Mouse (Mus musculus) stomach, embryonic 14.5 days (tissue): ENCODE data around the gene Tecpr2. TPM values are rescaled to one million over a fixed set of nuclear protein-coding genes. Genes with fewer than 3 reads are reported as not detected.

Source experiments
- ATAC-seq: fragments of 200-750 bp; cut with Nextera tagmentation; 2 replicates; pipeline ENCODE4 v1.8.0; 2017; ENCODE audit warnings: low read depth, moderate TSS enrichment; ENCODE audit not compliant: insufficient number of reproducible peaks, insufficient read depth, low FRiP score
- H3K27ac ChIP-seq: fragments of 300-500 bp; sonication (generic); 2 replicates; pipeline ENCODE4 v1.5.1; 2014; ENCODE audit warnings: mild to moderate bottlenecking, low read length, moderate library complexity, mixed read lengths
- H3K27me3 ChIP-seq: fragments of 300-500 bp; sonication (generic); 2 replicates; pipeline ENCODE4 v1.6.1; 2014; ENCODE audit warnings: low read length, control low read depth, mixed read lengths; ENCODE audit not compliant: control insufficient read depth, insufficient read depth
- H3K36me3 ChIP-seq: fragments of 300-500 bp; sonication (generic); 2 replicates; pipeline ENCODE4 v1.6.1; 2014; ENCODE audit warnings: mild to moderate bottlenecking, control low read depth, low read length, moderate library complexity, mixed read lengths; ENCODE audit not compliant: control insufficient read depth, insufficient read depth
- H3K4me1 ChIP-seq: fragments of 300-500 bp; sonication (generic); 2 replicates; pipeline ENCODE4 v1.6.1; 2014; ENCODE audit warnings: low read length, control low read depth, mixed read lengths; ENCODE audit not compliant: control insufficient read depth, insufficient read depth
- H3K4me2 ChIP-seq: fragments of 300-500 bp; sonication (generic); replicated peaks from 2 replicates; pipeline ENCODE4 v1.6.1; 2014; ENCODE audit warnings: low read depth, low read length, control low read depth
- H3K4me3 ChIP-seq: fragments of 300-500 bp; sonication (generic); 2 replicates; pipeline ENCODE4 v1.5.1; 2014; ENCODE audit warnings: low read depth, low read length, control low read depth
- H3K9ac ChIP-seq: fragments of 300-500 bp; sonication (generic); replicated peaks from 2 replicates; pipeline ENCODE4 v1.6.1; 2014; ENCODE audit warnings: low read depth, mild to moderate bottlenecking, control low read depth, low read length, moderate library complexity, mixed read lengths
- H3K9me3 ChIP-seq: fragments of 300-500 bp; sonication (generic); 2 replicates; pipeline ENCODE4 v1.6.1; 2016; ENCODE audit warnings: low read depth, low read length, control low read depth; ENCODE audit not compliant: control insufficient read depth
- WGBS: fragments of 180-500 bp; shearing (Covaris S2); extraction: QIAGEN DNeasy Blood & Tissue Kit; methylation state at CpG from one replicate; pipeline ENCODE4 v1.1.7; 2014; 5-methylcytosine and 5-hydroxymethylcytosine counted together
- polyA plus RNA-seq: library from polyadenylated mRNA; unstranded; fragments of >200 nt; fragmentation: Nextera tagmentation; extraction: Ambion mirVana; gene quantifications from 2 replicates; pipeline ENCODE4 v1.2.1, GENCODE M21; 2014

Gene Tecpr2
- polyA plus RNA-seq, 1 experiment from 2014 or later = 3.8 TPM

DNA sequence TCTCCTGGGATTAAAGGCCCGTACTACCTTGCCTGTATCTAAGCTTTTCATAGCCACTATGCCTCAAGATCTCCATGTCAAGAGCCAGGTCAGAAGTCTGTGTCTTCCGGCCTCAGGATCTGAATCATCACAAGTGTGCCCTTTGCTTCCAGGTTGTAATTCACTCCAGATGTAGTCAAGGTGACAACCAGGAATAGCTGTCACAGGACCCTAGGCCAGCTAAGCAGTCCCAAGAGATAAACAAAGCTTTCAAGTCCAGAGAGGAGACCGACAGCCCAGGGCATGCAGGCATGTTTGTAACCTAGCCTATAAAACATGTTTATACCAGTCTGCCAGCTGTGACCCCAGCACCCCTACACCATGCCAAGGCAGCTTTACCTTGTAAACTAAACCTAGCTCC is 92.7 kb downstream of the Tecpr2 start:
- Histone ChIP-seq H3K9me3 (no peaks in the 10 kb centered on the region), H3K4me1 (peaks cover 13% of the 10 kb centered on the region), H3K27ac (no peak overlapping the region), H3K27me3 (no peaks in the 10 kb centered on the region), H3K4me3 (no peak overlapping the region), H3K9ac (no peak overlapping the region), H3K4me2 (no peak overlapping the region), H3K36me3 (peaks cover 4% of the 10 kb centered on the region; the same call in 1 of the 2 replicates)
- WGBS = 80% methylated on average over 3 of the region's 3 CpGs
- ATAC-seq = no peak

DNA sequence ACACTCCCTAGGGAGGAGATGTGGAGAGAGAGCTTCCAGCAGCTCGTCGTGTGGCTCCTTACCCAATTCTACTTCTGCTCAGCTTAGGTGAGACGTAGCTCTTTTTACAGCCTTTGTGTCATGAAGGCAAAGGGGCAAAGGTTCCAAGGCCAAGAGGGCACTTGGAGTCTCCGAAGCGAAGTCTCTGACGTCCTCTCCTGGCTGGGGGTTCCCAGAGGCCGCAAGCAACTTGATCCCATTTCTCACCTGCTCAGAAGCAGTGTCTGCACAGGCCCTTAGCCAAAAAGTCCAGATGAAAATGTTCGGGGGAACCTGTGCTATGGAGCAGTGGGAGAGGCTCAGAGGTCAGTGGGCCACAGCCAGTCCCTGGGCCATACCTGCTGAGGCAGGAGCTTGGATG is 94.0 kb downstream of the Tecpr2 start:
- H3K36me3 ChIP-seq = no peaks in the 10 kb centered on the region
- H3K9ac ChIP-seq = no peak overlapping the region
- no peak overlapping the region for H3K4me2 ChIP-seq
- H3K9me3 ChIP-seq = no peaks in the 10 kb centered on the region
- H3K4me3 ChIP-seq = no peak overlapping the region
- no peak overlapping the region for H3K27ac ChIP-seq
- H3K4me1 ChIP-seq = peaks cover 13% of the 10 kb centered on the region
- ATAC-seq = no peak
- 78% methylated on average over 8 of the region's 8 CpGs for WGBS
- H3K27me3 ChIP-seq = no peaks in the 10 kb centered on the region

DNA sequence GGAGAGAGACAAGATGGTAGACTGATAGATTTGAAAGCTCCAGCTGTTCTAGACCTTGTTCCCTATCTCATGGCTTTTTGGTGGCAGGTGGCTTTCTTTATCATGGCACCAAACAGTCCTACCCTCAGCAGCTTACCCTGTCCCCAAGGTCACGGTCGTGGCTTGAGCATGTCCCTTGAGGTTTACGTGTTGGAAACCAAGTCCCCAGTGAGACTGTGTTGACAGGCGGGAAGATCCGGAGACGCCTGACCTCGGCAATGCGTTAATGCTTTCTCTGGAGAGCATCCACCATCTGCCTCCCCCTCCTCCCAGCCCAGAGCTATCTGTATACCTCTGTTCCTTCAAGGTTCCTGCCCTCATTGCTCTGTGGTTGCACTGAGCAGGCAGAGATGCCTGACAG is 94.7 kb downstream of the Tecpr2 start:
- H3K9me3 ChIP-seq = no peaks in the 10 kb centered on the region
- WGBS = 65% methylated on average over 8 of the region's 8 CpGs
- peak overlapping the region; percentile 48; the same call in 1 of the 2 replicates for H3K27ac ChIP-seq
- H3K4me2 ChIP-seq = no peak overlapping the region
- no peak overlapping the region for H3K9ac ChIP-seq
- H3K27me3 ChIP-seq = no peaks in the 10 kb centered on the region
- ATAC-seq = no peak
- no peaks in the 10 kb centered on the region for H3K36me3 ChIP-seq
- H3K4me1 ChIP-seq = peaks cover 13% of the 10 kb centered on the region
- H3K4me3 ChIP-seq = no peak overlapping the region

DNA sequence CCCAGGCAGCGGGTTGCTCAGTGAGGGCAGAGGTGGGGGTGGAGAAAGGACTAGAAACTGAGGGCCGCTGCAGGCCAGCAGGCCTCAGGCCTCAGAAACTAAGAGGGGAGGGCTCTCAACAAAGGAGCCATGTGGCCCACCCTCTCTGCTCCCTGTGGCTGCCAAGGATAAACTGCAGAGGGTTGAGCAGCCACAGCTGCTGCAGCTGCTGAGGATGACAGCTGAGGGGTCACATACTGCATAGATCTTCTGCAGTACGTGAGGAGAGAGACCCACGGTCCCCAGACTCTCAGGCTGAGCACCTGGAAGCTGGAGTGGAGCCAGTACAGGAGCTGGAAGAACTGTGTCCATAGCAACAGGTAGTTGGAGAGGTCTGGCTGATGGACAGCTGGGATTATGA is 95.5 kb downstream of the Tecpr2 start:
- peak overlapping the region; percentile 48; the same call in 1 of the 2 replicates for H3K27ac ChIP-seq
- H3K9me3 ChIP-seq = no peaks in the 10 kb centered on the region
- peak; percentile 81 for ATAC-seq
- no peak overlapping the region for H3K4me2 ChIP-seq
- H3K4me3 ChIP-seq = no peak overlapping the region
- H3K9ac ChIP-seq = no peak overlapping the region
- H3K27me3 ChIP-seq = no peaks in the 10 kb centered on the region
- H3K36me3 ChIP-seq = no peaks in the 10 kb centered on the region
- 33% methylated on average over 4 of the region's 4 CpGs for WGBS
- H3K4me1 ChIP-seq = peaks cover 13% of the 10 kb centered on the region

DNA sequence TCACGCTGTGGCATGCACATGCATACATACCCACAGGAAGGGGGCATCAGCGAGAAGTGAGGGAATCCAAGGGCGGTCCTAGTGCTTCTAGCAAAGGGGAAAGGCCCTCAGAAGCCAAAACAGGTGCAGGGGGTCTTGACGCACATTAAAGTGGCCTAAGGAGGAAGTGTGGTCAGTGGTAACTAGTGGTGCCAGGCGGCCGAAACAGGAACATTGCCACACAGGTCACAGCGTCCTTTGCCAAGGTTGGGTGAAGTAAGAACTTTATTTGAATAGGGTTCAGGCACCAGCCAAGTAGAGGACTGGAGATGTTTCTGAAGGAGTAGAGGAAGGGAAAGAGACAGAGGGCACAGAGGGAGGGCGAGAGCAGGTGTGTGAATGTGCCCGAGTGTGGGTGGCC is 96.1 kb downstream of the Tecpr2 start:
- no peaks in the 10 kb centered on the region for H3K27me3 ChIP-seq
- ATAC-seq = no peak
- no peak overlapping the region for H3K4me3 ChIP-seq
- no peak overlapping the region for H3K9ac ChIP-seq
- no peaks in the 10 kb centered on the region for H3K9me3 ChIP-seq
- no peak overlapping the region for H3K4me2 ChIP-seq
- WGBS = 75% methylated on average over 9 of the region's 9 CpGs
- H3K4me1 ChIP-seq = peaks cover 13% of the 10 kb centered on the region
- H3K27ac ChIP-seq = no peak overlapping the region
- H3K36me3 ChIP-seq = no peaks in the 10 kb centered on the region

DNA sequence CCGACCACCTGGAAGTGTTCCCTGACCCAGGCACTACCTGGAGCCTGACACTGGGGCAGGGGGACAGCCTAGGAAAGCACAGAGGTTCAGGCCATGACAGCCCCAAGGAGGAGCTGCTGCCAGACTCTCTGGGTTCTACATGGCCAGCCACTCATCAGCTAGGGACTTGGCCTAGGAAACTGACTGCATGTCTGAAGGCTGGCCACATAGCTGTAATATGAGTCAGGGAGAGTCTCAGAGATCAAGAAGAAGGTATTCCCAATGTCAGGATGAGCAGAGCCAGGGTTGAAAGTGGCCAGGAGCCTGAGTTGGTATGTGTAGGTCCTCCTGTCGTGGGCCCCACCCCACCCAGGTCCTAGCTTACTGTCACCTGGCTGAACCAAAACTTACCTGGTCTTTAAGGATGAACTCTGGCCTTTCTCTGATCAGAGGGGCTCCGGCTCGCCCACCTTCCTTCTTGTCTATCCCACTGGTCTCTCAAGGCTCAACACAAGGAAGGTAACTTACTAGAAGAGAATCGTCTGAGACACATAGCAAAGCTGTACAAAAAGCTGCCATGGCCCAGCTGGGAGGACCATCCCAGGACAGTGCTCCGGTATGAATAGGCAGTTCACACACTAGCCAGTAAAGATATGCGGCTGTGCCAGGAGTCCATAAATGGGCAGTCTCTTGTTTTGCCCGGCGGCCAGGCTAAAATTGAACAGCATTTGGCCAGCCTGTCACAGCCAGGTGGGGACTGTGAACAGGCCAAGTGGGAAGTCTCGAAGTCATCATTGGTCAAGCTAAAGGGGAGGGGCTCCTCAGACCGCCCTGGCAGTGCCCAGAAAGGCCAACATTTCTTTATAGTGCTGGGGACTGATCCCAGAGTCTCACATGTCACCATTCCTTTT is 97.7 kb downstream of the Tecpr2 start:
- H3K4me1 ChIP-seq = peaks cover 18% of the 10 kb centered on the region
- 86% methylated on average over 11 of the region's 11 CpGs for WGBS
- no peaks in the 10 kb centered on the region for H3K9me3 ChIP-seq
- no peak overlapping the region for H3K4me3 ChIP-seq
- no peaks in the 10 kb centered on the region for H3K36me3 ChIP-seq
- H3K9ac ChIP-seq = no peak overlapping the region
- no peaks in the 10 kb centered on the region for H3K27me3 ChIP-seq
- no peak overlapping the region for H3K27ac ChIP-seq
- no peak for ATAC-seq
- no peak overlapping the region for H3K4me2 ChIP-seq

DNA sequence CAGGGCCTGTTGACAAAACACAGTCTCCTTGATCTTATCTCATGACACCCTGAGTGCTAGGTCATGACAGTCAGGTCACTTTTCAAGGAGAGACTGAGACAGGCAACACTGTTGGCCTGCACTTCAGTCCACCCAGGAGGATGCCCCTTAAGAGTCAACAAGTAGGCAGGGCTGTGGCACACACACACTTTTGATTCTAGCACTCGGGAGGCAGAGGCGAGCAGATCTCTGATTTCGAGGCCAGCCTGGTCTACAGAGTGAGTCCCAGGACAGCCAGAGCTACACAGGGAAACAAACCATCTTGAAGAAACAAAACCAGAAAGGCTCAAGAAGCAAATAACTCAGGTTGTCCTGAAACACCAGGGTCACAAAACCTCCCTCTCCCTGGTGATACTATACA is 100.3 kb downstream of the Tecpr2 start:
- Histone ChIP-seq H3K4me1 (peaks cover 16% of the 10 kb centered on the region), H3K36me3 (no peaks in the 10 kb centered on the region), H3K4me3 (no peak overlapping the region), H3K27me3 (no peaks in the 10 kb centered on the region), H3K9me3 (no peaks in the 10 kb centered on the region), H3K9ac (no peak overlapping the region), H3K27ac (no peak overlapping the region), H3K4me2 (no peak overlapping the region)
- 96% methylated on average over 3 of the region's 3 CpGs for WGBS
- ATAC-seq = no peak

DNA sequence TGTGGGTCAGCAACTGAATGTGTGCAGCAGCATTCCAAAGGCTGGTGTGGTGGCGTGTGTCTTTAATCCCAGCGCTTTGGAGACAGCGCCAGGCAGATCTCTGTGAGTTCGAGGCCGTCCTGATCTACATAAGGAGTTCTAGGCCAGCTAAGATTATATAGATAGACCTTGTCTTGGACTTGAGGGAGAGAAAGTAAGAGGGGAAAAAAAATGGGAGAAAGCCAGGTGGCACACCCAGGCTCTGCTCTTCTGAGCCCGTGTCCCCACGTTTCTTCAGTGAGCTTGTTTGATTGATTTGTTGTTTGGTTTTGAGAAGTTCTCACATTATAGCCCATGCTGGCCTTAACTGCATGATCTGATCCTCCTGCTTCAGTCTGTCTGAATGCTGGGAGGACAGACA is 101.4 kb downstream of the Tecpr2 start:
- H3K27ac ChIP-seq = no peak overlapping the region
- H3K4me3 ChIP-seq = no peak overlapping the region
- H3K27me3 ChIP-seq = no peaks in the 10 kb centered on the region
- peaks cover 9% of the 10 kb centered on the region; the same call in 1 of the 2 replicates for H3K4me1 ChIP-seq
- no peaks in the 10 kb centered on the region for H3K9me3 ChIP-seq
- WGBS = 77% methylated on average over 7 of the region's 7 CpGs
- no peaks in the 10 kb centered on the region for H3K36me3 ChIP-seq
- no peak overlapping the region for H3K4me2 ChIP-seq
- no peak for ATAC-seq
- no peak overlapping the region for H3K9ac ChIP-seq
